Mouse (Mus musculus) mesoderm, embryonic 11.5 days (tissue): ENCODE results near the gene Hdac9.

Experiments used
- DNase-seq: peaks from one replicate; pipeline ENCODE4 v3.0.0-alpha.2; 2012; ENCODE audit warnings: low read depth, low spot score

Gene Hdac9

DNA sequence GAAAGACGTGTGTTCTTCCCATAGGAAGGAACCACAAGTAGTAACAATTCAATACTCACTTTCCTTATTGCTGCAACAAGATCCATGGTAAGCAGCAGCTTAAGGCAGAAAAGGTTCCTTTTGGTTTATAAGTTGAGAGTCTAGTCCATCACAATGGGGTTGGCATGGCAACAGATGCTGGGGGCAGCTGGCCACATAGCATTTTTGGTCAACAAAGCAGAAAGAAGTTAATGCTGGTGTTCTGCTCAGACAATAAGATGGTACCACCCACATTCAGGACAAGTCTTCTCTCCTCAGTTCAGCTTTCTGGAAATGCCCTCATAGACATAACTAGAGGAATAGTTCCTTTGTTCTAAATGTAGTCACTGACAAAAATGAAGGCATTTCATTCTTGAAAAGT is at the start of gene Hdac9:
Gene Hdac9 (minus strand): TSS at position 101 of the 400 bp plus-strand sequence.
- DNase-seq: no peak

DNA sequence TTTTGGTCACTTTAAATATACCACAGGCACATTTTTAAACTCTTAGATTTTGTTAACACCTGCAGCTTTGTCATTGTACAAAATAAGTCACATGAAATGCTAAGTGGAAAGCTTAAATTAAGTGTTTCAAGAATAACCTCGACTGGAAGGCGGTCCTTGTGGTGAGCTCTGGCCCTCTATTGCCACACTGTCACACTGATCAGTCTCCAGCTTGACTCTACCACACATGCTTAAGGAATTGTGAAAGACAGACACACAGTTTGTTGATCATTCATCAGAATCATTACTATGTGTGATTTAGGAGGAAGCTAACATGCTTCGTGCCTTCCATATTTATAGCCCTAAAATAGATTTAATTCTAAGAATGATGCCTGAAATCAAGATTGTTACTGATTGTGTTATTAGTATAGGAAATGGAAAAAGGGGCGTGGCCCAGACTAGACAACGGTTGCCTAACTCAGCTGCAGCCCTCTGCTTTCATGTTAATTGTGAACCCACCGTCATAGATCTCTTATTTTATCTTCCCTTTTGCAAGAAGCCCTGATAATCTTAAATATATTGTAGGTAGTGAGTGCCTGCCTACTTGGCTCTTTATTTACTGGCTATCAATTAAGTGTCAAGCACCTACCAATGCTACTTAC is 32.3 kb upstream of the Hdac9 start:
- no peak for DNase-seq

- DNase-seq: peak; percentile 7
Measured at GRCm38 (mm10) chr12:34937918-34938317, 21.0 kb upstream of the Hdac9 start.

GRCm38 (mm10) chr12:34908008-34908407 is 8.9 kb downstream of the Hdac9 start:
- no peak for DNase-seq

DNA sequence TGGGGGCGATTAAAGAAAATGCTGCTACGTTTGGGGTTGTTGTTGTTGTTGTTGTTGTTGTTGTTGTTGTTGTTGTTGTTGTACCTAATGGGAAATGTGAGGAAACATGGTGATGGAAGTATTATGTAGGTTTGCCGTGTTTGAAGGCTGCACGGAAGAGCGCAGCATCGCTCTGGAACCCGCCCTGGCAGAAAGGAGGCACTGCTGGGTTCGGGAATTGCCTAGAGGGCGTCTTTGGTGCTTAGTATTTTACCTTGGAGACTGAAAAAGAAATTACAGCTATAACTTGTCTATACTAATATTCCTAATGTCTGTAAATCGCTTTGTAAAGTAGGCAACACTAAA is 9.4 kb downstream of the Hdac9 start:
- peak; percentile 35 for DNase-seq

DNA sequence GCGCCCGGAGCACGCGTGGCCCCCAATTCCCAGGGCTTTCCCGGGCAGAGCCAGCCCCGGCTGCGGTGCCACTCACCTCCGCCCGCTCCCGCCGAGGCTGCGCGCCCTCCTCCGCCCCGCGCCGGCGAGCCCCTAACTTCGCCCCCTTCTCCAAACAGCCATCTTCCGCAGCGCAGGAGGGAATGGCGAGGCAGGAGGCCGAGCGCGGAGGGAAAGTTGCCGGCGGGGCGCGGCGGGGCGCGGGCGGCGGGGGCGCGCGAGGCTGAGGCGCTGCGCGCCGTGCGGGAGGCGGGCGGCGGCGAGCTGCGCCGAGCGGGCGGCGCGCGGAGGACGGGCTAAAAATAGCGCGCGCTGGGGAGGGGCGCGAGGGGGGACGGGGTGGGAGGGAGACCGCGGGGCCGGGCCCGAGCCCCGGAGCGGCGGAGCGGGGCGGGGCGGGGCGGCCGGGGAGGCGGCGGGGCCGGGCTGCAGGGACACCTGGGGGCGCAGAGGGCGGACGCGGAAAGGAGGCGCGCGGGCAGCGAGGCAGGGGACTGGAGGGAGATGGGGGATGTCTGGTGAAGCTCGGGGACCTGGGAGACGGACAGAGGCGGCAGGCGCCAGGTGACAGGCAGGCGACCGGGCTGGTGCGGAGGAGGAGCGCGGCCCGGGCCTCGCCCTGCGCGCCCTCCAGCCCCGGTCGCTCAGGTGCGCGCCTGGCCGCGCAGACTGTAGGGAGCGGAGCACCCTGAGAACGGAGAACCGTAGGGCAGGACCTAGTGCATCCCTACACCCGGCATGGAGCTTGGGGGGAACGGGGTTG is 10.0 kb downstream of the Hdac9 start:
- no peak for DNase-seq

DNA sequence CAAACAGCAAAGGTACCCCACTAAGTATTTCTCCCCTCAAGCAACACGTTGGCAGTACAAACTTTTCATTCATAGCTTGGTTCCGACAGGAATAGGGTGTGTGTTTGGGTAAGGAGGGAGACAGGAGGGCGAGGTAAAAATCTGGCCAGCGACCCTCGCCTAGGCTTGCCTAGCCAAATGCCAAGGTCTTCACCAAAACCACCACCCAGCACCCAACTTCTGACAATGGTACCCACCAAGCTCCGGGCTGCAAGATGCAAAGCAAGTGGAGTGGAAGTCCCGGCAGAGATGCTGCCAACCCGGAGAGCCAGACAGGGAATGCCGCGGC is 10.6 kb downstream of the Hdac9 start:
- no peak for DNase-seq

- DNase-seq: no peak
Measured at GRCm38 (mm10) chr12:34900241-34900640, 16.7 kb downstream of the Hdac9 start.

DNA sequence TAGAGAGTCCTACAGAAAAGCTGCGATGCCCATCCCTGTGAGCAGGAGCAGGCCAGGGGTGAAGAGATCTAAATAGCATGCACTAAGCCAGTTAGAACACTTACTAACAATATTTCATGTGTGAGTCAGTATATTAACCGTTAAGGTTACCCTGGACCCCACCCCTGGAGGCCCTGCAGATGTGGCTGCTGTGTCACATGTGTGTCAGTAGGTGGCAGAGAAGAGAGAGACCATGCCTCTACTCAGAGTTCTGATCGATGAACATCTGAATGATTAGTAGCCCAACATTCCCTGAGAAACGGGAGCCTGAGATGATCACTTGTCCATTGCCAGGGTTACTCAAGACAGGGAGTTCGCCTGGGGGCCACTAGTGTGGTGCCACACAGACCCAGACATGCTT is 22.0 kb downstream of the Hdac9 start:
- DNase-seq: no peak

GRCm38 (mm10) chr12:34888694-34889093 is 28.2 kb downstream of the Hdac9 start:
- no peak for DNase-seq

- no peak for DNase-seq
Measured at GRCm38 (mm10) chr12:34874926-34875325, 42.0 kb downstream of the Hdac9 start.

DNA sequence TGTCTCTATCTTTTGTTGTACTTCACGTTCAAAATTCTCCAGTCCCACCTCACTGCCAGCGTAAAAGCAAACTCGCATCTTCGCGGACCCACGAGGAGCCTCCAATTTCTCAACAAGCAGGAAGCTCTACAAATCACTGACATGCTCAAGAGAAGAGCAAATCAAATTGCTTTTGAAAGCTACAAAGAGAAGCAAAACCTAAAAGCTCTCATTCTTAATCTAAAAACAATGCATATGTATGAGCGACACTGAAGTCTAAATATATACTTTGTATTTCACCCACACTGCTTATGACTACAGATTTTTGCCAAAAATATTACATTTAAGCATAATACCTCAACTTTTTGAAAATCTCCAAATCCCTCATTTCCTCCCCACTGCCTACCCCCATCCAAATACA is 45.9 kb downstream of the Hdac9 start:
- DNase-seq: no peak

DNA sequence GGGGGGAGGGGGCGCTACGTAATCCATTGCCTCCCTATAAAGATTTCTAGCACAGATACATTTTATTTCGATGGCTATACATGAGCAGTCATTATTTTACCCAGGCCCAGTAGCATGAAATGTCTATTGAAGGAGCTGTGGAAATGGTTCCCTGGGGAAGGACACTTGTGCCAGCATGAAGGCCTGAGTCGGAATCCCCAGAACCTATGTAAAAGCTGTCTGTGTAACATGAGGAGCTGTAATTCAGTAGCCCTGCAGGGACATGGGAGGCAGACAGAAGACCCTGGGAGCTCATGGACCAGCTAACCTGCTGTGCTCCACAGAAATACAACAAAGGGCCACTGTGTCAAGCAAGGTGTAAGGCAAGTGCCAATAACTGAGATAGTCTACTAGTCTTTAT is 75.7 kb downstream of the Hdac9 start:
- DNase-seq: peak; percentile 49

GRCm38 (mm10) chr12:34837318-34837717 is 79.6 kb downstream of the Hdac9 start:
- DNase-seq: no peak

DNA sequence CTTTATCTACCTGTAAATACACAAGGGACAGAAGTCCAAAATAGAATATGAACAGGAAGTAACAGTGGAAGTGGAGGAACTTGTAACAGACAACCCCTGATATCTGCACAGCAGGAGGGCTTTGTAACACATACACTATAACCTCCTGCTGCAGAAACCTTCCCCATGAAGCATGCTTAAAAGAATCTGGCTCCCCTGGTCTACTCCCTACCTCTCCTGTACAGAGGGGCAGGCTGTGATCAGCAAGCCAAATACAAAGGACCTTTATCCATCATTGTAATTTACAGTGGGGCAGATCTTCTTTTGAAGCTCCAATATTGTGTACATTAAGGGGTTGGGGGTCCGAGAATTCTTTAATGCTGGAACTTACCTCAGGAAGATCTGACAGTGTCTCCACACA is 80.0 kb downstream of the Hdac9 start:
- DNase-seq: no peak

DNA sequence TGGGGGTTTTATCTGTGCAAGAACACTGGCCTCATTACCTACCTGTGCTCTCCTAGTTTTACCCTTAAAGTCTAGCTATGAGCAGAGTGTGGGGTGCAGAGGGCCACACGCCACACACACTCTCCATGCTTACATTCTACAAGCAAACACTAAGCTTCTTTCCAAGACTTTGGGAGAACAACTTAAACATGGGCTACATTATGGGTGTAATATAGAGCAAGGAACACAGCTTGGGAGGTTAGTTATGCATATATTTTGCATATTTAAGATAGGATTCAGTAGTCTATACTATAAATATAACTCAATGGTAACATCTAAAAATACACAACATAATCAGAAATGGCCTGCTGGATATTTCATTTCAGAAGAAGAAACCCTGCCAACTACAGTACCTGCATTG is 80.8 kb downstream of the Hdac9 start:
- no peak for DNase-seq

DNA sequence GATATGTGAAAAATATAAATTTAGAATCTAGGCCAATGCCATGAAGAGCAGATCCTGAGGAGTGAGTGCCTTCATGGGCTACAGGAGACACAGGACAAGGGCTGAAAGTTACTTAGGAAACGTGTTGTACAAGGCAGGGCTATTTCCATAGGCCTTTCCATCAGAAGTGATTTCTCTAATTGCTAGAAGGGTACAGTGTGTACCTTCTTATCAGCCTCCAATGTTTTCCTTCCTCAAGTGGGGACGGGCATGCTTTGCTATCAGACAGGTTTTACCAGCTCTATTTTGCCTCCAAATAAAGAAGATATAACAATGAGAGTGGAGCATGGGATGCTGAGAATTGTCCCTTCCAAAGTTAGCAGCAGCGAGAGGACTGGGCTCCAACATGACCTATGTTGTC is 81.4 kb downstream of the Hdac9 start:
- no peak for DNase-seq

DNA sequence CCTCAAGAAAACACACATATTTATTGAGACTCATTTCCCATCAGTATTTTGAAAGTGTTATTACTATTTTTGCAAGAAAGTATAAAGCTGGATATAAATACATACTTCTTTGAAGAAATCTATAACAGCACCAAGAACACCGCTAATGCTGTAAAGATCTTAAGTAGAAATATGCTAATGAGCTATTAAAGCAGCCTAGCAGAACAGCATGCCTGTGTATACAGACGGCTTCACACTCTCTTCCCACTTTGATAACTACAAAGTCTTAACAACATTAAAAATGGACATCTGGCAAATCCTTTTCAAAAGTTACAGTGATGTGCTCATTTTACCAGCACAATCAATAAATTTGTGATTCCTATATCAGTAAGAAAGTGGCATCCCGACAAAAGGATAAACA is 88.2 kb downstream of the Hdac9 start:
- DNase-seq: no peak

GRCm38 (mm10) chr12:34826931-34827330 is 90.0 kb downstream of the Hdac9 start:
- no peak for DNase-seq

GRCm38 (mm10) chr12:34820229-34820628 is 96.7 kb downstream of the Hdac9 start:
- no peak for DNase-seq

DNA sequence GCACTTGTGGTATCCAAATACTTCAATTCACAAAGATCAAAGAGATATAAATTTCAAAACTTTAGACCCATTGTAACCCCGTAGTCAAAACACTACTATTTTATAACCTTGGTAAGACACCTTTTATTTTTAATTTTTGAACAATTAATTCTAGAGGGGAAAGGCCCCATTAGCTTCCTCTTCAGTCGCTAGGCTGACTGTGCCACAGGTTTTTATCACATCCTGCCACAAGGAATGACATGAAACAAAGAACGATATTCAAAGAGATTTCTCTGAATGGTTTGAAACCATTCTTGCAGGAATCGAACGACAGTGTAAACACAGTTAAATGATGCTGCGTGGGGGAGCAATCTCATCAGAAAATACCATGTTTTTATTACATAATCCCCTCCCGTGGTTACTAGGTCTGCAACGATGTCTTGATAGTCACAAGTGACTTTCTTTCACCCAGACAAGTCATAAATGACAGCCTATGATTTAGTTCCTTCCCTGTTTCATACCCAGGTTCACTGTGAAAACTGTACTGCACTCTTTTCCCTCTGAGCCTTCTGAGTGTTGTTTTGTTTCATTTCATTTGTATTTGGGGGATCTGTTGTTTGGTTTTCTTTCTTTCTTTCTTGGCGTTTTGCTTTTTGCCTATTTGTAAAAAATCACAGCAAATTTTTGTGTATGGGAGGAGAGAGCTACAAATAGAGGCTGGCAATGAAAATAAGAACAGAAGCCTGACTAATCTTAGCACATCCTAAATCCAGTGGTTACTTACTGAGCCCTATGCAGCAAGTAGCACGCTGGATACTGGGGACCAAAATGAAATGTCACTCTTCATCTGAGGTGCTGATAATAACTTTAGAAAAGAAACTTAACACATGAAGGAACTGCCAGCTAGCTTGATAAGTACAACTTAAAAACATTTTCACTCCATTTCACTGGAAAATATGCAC is 105.0 kb downstream of the Hdac9 start:
- DNase-seq: no peak

- no peak for DNase-seq
Measured at GRCm38 (mm10) chr12:34810221-34810620, 106.7 kb downstream of the Hdac9 start.
